Mouse (Mus musculus): Measurements from ENCODE around the gene Mef2c. TPM values are rescaled to one million over a fixed set of nuclear protein-coding genes. Genes with fewer than 3 reads are reported as not detected.

Gene Mef2c
- total RNA-seq, 2 experiments from 2014 or later: 47.2 to 53.0 TPM

- no peak for DNase-seq
These were observed 162.3 kb downstream of the Mef2c start for GRCm38 (mm10) chr13:83666179-83666578.

DNA sequence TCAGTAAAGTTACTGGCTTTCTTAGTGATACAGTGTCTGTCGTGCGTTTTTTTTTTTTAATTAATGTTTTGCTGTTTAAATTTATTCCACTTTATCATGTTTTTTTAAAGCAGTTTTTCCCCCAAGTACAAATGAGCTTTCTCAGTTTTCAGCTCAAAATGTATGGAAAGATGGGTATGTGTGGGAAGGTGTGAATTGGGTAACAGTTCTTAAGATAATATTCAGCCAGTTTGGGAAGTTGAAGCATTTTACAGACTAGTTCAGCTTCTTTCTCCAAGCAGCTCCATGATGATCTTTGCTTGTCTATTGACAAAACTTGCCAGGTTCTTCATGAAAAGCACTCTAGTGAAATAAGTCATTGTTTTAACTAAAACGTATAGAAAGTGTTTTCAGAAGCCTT, 163.2 kb downstream of the Mef2c start:
- DNase-seq: no peak

DNA sequence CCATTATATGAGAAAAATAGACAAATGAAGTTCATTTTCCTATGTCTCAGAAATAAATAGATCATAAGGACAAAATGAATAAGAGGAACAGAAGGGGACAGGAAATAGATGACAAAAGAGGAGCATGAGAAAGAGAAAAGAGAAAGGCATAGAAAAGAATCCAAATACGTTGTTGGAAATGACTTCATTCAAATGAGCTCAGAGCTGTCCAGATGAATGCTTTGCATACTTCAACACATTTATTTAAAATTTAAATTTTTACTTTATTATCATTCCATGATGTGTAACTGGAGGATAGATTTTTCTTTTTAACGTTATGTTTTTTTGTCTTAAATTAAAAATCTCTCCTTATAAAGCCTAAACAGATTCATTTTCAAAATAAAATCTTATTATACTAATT, 203.8 kb downstream of the Mef2c start:
- DNase-seq: no peak

- no peak for DNase-seq
These were observed 209.0 kb downstream of the Mef2c start for GRCm38 (mm10) chr13:83712778-83713380.

DNA sequence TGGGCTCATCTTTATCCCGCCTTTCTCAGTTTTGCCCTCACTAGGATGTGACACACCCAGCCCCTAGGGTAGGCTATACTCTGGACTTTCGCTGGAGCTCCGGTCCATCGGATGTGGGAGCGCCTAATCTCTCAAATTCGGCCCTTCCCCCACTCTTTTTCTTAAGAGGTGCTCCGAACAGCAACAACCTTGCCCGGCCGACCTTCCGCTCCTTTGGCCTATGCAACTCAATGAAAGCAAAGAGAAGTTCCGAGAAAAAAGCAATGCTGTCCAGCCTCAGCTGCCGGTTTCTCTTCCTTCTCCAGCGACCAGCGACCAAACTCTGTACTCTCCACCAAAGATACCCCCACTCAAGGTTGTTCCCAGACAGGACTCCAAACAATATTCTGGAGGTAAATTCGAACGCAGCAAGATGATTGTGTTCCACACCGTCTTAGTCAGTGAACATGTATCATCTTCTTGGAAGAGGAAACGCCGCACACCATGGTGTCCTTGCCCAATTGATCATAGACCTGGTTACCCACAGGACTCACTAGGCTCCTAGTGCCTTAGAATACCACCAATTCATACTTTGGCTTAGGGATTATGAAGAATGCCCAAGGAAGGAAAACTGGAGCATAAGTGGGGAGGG, 209.9 kb downstream of the Mef2c start:
- DNase-seq: no peak

DNA sequence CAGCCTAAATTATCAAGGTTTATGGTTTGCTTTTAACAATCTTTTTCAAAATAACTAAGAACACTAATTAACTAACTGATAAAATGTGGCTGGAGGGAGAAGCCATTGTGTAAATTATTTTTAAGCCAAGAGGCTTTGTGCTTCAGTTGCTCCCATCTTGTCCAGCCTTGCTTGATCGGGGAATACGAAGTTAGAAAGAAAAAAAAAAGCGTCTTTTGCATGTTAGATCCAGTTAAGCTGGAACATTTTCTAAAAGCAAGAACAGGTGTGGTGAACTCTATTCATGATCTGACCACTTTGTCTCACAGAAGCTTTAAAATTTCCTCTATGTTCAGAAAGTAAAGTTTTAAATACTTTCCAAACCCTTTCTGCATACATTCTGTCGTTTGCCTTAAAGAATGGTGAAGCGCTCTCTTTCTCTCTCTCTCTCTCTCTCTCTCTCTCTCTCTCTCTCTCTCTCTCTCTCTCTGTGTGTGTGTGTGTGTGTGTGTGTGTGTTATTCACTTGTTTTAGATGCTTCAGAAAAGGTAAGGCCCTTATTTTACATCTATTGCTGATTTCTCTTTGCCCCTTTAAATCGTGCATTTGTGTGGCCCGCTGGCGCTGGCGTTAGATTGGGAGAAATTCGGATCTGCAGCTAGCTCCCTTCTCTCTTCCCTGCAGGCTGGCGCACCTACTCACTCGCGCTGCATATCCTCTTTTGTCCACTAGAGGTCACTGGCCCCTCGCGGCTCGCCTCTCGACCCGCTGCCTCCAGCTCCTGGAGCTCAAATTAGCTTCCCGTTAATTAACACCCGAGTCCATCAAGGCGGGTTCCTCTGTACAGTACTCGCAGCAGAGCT, 210.9 kb downstream of the Mef2c start:
- DNase-seq: peak; percentile 81 to 82

DNA sequence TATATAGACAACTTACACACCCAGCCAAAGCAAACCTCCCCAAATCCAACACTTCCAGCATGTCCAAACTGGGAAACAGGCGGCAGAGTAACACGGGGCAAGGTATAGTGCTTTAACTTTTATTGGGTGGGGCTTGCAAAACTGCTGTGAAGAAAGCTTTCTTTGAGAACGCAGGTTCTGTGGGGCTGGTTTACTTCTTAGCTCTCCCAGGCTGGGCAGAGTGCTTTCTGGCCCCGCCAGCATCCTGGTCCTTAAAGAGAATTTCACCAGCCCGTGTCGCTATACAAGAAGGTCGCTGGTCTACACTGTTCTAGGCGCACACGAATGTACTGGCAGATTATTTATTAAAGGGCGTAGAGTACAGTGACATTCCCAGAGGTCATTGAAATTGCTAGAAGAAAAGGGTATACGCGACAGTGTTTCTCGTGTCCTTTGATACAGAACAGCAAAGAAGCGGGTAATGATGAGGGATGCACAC, 211.5 kb downstream of the Mef2c start:
- DNase-seq: no peak

GRCm38 (mm10) chr13:83715971-83716615, 212.3 kb downstream of the Mef2c start:
- no peak for DNase-seq

Measured in adrenal gland, postnatal 36 days (tissue).